Mouse (Mus musculus) G1E-ER4 (cell line): ENCODE data around the gene Pced1b. TPM values are rescaled to one million over a fixed set of nuclear protein-coding genes. Genes with fewer than 3 reads are reported as not detected.

Experiments used
- GATA1 ChIP-seq: IDR thresholded peaks from one replicate; pipeline ENCODE4 v1.8.0; 2012; ENCODE audit warnings: low read length, inconsistent platforms
- polyA plus RNA-seq: library from polyadenylated mRNA; stranded (reverse); fragments of >175 nt; gene quantifications from 2 replicates; pipeline ENCODE4 v1.2.3, GENCODE M21; 2012

The Pced1b gene
- polyA plus RNA-seq, 1 experiment = 4.3 TPM

- no peak for TF ChIP-seq GATA1
Observed at GRCm38 (mm10) chr15:97252493-97253034, 5.7 kb downstream of the Pced1b start.

DNA sequence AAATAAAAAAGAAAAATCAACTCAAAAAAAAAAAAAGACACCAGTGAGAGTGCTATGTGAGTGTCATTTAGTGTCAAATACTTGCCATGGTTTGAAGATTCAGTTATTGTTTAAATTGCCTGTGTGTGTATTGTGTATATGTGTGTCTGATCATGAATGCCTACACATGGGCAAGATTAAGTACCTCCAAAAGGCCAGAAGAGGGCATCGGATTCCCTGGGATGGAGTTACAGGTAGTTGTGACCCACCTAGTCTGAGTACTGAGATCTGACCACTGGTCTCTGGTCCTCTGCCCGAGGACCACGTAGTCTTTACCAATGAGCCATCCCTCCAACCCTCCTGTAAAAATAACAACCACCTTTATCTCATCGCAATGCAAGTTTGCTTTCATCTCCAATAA, 7.5 kb downstream of the Pced1b start:
- TF ChIP-seq GATA1 = no peak

DNA sequence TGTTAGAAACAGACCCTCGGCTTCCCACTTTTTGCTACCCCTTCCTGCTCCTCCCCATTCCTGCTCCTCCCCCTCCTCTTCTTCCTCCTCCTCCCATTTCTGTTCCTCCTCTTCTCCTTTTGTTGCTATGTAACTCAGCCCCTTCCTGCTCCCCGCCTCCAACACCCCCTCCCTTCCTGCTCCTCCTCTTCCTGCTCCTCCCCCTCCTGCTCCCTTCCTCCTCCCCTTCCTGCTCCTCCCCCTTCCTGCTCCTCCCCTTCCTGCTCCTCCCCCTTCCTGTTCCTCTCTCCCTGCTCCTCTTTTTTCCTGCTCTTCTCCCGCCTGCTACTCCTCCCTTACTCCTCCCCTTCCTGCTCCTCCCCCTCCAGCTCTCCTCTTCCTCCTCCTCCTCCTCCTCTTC, 8.9 kb downstream of the Pced1b start:
- no peak for TF ChIP-seq GATA1

GRCm38 (mm10) chr15:97256411-97256810, 9.5 kb downstream of the Pced1b start:
- TF ChIP-seq GATA1 = no peak

DNA sequence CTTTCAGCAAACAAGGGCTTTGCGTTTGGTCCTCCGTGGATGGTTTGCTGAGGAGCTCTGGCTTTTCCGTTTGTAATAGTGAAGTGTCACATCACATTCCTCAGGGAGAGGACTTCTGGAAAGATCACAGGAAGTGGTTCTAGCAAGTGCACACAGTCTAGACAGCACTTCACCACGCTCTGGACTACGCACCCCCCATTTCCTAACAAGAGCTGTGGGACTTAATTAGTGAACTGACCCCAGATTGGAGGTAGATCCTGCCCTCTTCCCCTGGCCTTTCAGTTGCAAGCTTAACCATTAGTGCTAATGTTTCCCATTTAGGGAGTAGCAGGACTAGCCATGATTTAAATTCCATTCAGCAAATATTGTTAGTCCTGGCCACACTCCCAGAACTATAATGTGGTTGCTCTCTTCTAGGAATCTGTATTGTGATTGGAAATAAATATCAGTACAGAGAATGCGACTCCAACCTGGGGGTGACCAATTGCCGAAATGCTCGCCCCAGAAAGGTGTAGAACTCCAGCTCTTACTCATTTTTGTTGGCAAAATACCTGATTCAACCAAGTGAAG, 10.4 kb downstream of the Pced1b start:
- TF ChIP-seq GATA1 = no peak

DNA sequence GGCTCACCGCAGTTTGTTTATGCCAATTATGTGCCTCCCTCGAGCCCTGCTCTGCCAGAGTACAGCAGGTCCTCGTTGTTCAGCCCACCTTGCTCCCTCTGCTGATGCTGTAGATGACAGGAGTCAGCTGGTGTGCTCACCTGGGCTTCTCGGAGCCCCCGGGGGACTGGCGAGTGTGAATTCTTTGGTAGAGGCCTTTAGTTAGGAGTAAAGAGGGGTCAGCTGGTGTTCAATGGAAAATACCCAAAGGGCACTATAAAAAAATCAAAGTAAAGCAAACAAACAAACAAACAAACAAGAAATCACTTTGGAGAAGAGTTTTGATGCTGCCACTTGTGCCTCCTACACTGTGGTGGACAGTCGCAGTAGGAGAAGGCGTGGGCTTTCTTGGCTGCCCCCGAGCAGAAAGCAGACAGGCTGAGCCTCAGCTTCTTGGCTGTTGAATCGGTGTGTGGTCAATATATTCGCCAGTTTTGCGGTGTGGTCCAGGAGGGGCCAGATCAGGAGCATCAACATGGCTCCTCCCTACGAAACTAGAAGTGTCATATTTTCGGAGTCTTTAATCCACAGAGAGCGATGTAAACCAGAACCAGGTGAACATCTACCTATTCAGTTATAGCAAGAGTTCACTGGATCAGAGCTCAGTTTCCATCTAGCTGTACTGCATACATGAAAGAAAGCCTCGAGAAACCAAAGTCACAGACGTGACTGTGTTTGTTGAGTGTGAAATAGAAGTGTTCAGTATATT, 11.8 kb downstream of the Pced1b start:
- no peak for TF ChIP-seq GATA1

- TF ChIP-seq GATA1 = no peak
Observed at GRCm38 (mm10) chr15:97259300-97259699, 12.4 kb downstream of the Pced1b start.

GRCm38 (mm10) chr15:97259968-97260597, 13.2 kb downstream of the Pced1b start:
- TF ChIP-seq GATA1 = no peak

GRCm38 (mm10) chr15:97262251-97262650, 15.3 kb downstream of the Pced1b start:
- no peak for TF ChIP-seq GATA1

GRCm38 (mm10) chr15:97266236-97266845, 19.4 kb downstream of the Pced1b start:
- TF ChIP-seq GATA1 = no peak

DNA sequence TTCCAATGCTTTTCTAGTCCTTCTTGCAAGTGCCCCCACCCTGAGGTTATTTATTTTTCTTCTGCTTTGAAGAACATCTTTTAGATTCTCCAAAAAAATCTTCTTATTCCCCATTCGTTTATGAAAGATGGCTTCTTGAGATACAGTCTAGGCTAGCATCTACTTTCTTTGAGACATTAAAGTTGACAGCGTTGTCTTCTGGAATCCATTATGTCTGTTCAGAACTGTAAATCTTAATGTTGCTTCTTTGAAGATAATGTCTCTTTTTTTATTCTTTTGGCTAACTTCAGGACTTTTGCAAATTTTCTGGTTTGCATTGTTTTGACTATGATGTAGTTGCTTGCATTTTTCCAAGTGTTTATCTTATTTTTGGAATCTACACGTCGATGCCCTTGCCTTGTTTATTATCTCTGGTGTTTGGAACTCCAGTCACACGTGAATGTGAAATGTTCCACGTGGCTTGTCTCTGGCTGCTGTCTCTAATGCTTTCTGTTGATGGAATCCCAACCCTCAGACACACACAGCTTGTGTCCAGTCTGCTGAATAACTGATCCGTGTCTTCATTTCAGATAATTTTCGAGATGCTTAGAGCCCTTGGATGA, 20.3 kb downstream of the Pced1b start:
- no peak for TF ChIP-seq GATA1

- no peak for TF ChIP-seq GATA1
Observed at GRCm38 (mm10) chr15:97271985-97272697, 25.2 kb downstream of the Pced1b start.

GRCm38 (mm10) chr15:97272831-97273230, 25.9 kb downstream of the Pced1b start:
- no peak for TF ChIP-seq GATA1

GRCm38 (mm10) chr15:97275626-97276395, 28.9 kb downstream of the Pced1b start:
- TF ChIP-seq GATA1 = no peak
